Mouse (Mus musculus) gastrocnemius, postnatal 10 days (tissue): Measurements from ENCODE around the gene Tas2r113. TPM values are rescaled to one million over a fixed set of nuclear protein-coding genes. Genes with fewer than 3 reads are reported as not detected.
"Not testable (repeated sequence)": the region's sequence is repeated elsewhere in the genome, so short reads cannot be mapped to it uniquely, and the experiment has no call there.

ENCODE experiments used
- DNase-seq: peaks from one replicate; pipeline ENCODE4 v3.0.0; 2021; ENCODE audit warnings: mixed read lengths
- long read RNA-seq, 2 experiments: library from polyadenylated mRNA; stranded (forward); transcript quantifications; one replicate each; pipeline ENCODE4 v2.0.0; 2021
- total RNA-seq, 2 experiments: library from RNA; stranded (reverse); gene quantifications; 2 replicates each; pipeline ENCODE4 v1.2.3; 2021

Tas2r113 gene
- not detected for total RNA-seq
- long read RNA-seq, experiment 1 = 0 reads
- long read RNA-seq, experiment 2 = 0 reads

GRCm38 (mm10) chr6:132892711-132893110 lies at the start of gene Tas2r113:
Gene Tas2r113, plus strand, starts transcription at chr6:132893011.
- DNase-seq = no peak

- DNase-seq = no peak
These were observed 46.0 kb upstream of the Tas2r113 start, which contains the start of gene Tas2r123 for GRCm38 (mm10) chr6:132846842-132847241. Gene Tas2r123, plus strand, starts transcription at chr6:132847142.

DNA sequence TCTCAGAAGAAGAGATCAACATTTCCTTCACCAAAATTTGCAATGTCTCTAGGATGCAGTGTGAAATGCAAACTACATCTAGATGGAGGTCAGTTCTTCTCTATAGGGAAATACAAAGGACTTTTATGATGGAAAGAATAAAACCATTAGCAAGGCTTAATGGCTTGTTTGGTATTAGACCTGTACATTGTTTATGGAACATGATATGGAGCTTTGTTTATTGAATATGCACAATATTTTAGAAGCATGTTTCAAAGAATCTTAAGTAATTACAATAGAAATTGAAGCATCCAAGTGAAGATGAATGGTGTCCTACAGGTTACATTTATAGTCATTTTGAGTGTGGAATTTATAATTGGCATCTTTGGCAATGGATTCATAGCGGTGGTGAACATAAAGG lies 37.7 kb upstream of the Tas2r113 start, which contains the start of gene Tas2r116:
Tas2r116 (plus strand) TSS at position 301 of the 400 bp plus-strand sequence.
- no peak for DNase-seq

DNA sequence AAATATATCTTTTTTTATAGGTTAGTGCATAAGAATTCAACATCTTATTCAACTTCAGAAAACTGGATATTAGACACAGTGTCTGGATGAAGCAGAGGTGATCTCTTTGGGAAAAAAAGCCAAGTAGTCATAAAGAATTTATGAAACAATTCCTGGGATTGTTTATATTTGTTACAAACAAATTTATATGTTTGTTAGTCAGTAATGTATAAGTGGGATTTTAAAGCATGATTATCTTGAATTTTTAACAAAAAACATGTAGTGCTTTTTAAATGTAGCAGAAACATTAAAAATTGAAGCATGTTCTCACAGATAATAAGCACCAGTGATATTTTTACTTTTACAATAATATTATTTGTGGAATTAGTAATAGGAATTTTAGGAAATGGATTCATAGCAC lies 25.1 kb upstream of the Tas2r113 start, which contains the start of gene Tas2r110:
Tas2r110 (plus strand) TSS at position 301 of the 400 bp plus-strand sequence.
- DNase-seq = no peak

GRCm38 (mm10) chr6:132909351-132909750 lies 16.5 kb downstream of the Tas2r113 start, which contains the start of gene Tas2r125:
Gene Tas2r125, plus strand, starts transcription at chr6:132909651.
- DNase-seq = no peak

GRCm38 (mm10) chr6:132941376-132941775 lies 48.6 kb downstream of the Tas2r113 start:
- DNase-seq = not testable (repeated sequence)

Other genes with a start within 250 kb of the Tas2r113 start
- not detected for gene A630073D07Rik, start 241.5 kb upstream of the Tas2r113 start, total RNA-seq
- not detected for gene Tas2r120, start 236.1 kb upstream of the Tas2r113 start, total RNA-seq
- gene Tas2r121, start 192.0 kb upstream of the Tas2r113 start, total RNA-seq = not detected
- not detected for gene Tas2r122, start 181.1 kb upstream of the Tas2r113 start, total RNA-seq
- gene Tas2r115, start 155.0 kb upstream of the Tas2r113 start, total RNA-seq = not detected
- gene Tas2r124, start 138.3 kb upstream of the Tas2r113 start, total RNA-seq = not detected
- not detected for gene Tas2r102, start 130.9 kb upstream of the Tas2r113 start, total RNA-seq
- not detected for gene Tas2r136, start 114.8 kb upstream of the Tas2r113 start, total RNA-seq
- not detected for gene Tas2r117, start 90.2 kb upstream of the Tas2r113 start, total RNA-seq
- not detected for gene Tas2r123, start 45.9 kb upstream of the Tas2r113 start, total RNA-seq
- gene Tas2r116, start 37.6 kb upstream of the Tas2r113 start, total RNA-seq = not detected
- not detected for gene Tas2r110, start 25.0 kb upstream of the Tas2r113 start, total RNA-seq
- gene Tas2r125, start 16.6 kb downstream of the Tas2r113 start, total RNA-seq = not detected
- gene Tas2r129, start 58.1 kb downstream of the Tas2r113 start, total RNA-seq = not detected
- gene Tas2r131, start 64.9 kb downstream of the Tas2r113 start, total RNA-seq = not detected
- gene Tas2r109, start 88.0 kb downstream of the Tas2r113 start, total RNA-seq = not detected
- not detected for gene Tas2r103, start 144.1 kb downstream of the Tas2r113 start, total RNA-seq
- gene Tas2r140, start 162.8 kb downstream of the Tas2r113 start, total RNA-seq = not detected
- gene Smim10l1, start 211.9 kb downstream of the Tas2r113 start, total RNA-seq = 10 to 100 TPM; 69.9 to 74.1 TPM